Mouse (Mus musculus): ENCODE results near the gene Olr1. TPM values are rescaled to one million over a fixed set of nuclear protein-coding genes. Genes with fewer than 3 reads are reported as not detected.

Olr1 gene
- total RNA-seq, 2 experiments from 2014 or later: 2.2 to 3.4 TPM

Other genes starting within 250 kb of the Olr1 start
- 24.3 and 26.3 TPM in 2 replicates for gene Cd69, start 231.7 kb downstream of the Olr1 start, total RNA-seq (2015; ENCODE audit: low replicate concordance)
- 10.1 and 13.2 TPM in 2 replicates for gene Cd69, start 231.7 kb downstream of the Olr1 start, total RNA-seq (2017; ENCODE audit: low replicate concordance)
- gene 4922502D21Rik, start 175.4 kb downstream of the Olr1 start, total RNA-seq (2015; ENCODE audit: low replicate concordance): not detected in 2 replicates
- not detected in 2 replicates for gene 4922502D21Rik, start 175.4 kb downstream of the Olr1 start, total RNA-seq (2017; ENCODE audit: low replicate concordance)
- 97.3 and 115 TPM in 2 replicates for gene Clec12a, start 164.5 kb downstream of the Olr1 start, total RNA-seq (2015; ENCODE audit: low replicate concordance)
- gene Clec12a, start 164.5 kb downstream of the Olr1 start, total RNA-seq (2017; ENCODE audit: low replicate concordance): 48.9 and 86.8 TPM in 2 replicates
- not detected in 2 replicates for gene Clec12b, start 121.3 kb downstream of the Olr1 start, total RNA-seq (2015; ENCODE audit: low replicate concordance)
- gene Clec12b, start 121.3 kb downstream of the Olr1 start, total RNA-seq (2017; ENCODE audit: low replicate concordance): not detected in 2 replicates
- 8.3 TPM in 1 of 2 replicates, not detected in the other for gene Clec1b, start 109.9 kb downstream of the Olr1 start, total RNA-seq (2015; ENCODE audit: low replicate concordance)
- gene Clec1b, start 109.9 kb downstream of the Olr1 start, total RNA-seq (2017; ENCODE audit: low replicate concordance): 2.7 TPM in 1 of 2 replicates, not detected in the other
- gene Clec9a, start 98.3 kb downstream of the Olr1 start, total RNA-seq (2015; ENCODE audit: low replicate concordance): 0.72 TPM in 1 of 2 replicates, not detected in the other
- 0.13 TPM in 1 of 2 replicates, not detected in the other for gene Clec9a, start 98.3 kb downstream of the Olr1 start, total RNA-seq (2017; ENCODE audit: low replicate concordance)
- not detected in 2 replicates for gene Clec1a, start 55.2 kb downstream of the Olr1 start, total RNA-seq (2015; ENCODE audit: low replicate concordance)
- 2.0 TPM in 1 of 2 replicates, not detected in the other for gene Clec1a, start 55.2 kb downstream of the Olr1 start, total RNA-seq (2017; ENCODE audit: low replicate concordance)
- gene Tmem52b, start 5.4 kb upstream of the Olr1 start, total RNA-seq (2015; ENCODE audit: low replicate concordance): not detected in 2 replicates
- not detected in 2 replicates for gene Tmem52b, start 5.4 kb upstream of the Olr1 start, total RNA-seq (2017; ENCODE audit: low replicate concordance)
- gene Gabarapl1, start 26.0 kb upstream of the Olr1 start, total RNA-seq (2015; ENCODE audit: low replicate concordance): 2.1 and 6.5 TPM in 2 replicates
- gene Gabarapl1, start 26.0 kb upstream of the Olr1 start, total RNA-seq (2017; ENCODE audit: low replicate concordance): 9.8 and 17.5 TPM in 2 replicates
- not detected in 2 replicates for gene Klre1, start 70.7 kb upstream of the Olr1 start, total RNA-seq (2015; ENCODE audit: low replicate concordance)
- not detected in 2 replicates for gene Klre1, start 70.7 kb upstream of the Olr1 start, total RNA-seq (2017; ENCODE audit: low replicate concordance)
- gene Klrd1, start 84.6 kb upstream of the Olr1 start, total RNA-seq (2015; ENCODE audit: low replicate concordance): 10.5 and 10.8 TPM in 2 replicates
- 2.8 TPM in 1 of 2 replicates, not detected in the other for gene Klrd1, start 84.6 kb upstream of the Olr1 start, total RNA-seq (2017; ENCODE audit: low replicate concordance)
- 1.8 and 2.5 TPM in 2 replicates for gene Klrk1, start 116.7 kb upstream of the Olr1 start, total RNA-seq (2015; ENCODE audit: low replicate concordance)
- gene Klrk1, start 116.7 kb upstream of the Olr1 start, total RNA-seq (2017; ENCODE audit: low replicate concordance): 2.7 and 3.5 TPM in 2 replicates
- not detected in 2 replicates for gene Klrc3, start 136.2 kb upstream of the Olr1 start, total RNA-seq (2015; ENCODE audit: low replicate concordance)
- not detected in 2 replicates for gene Klrc3, start 136.2 kb upstream of the Olr1 start, total RNA-seq (2017; ENCODE audit: low replicate concordance)
- 1.3 and 2.2 TPM in 2 replicates for gene Klrc2, start 153.5 kb upstream of the Olr1 start, total RNA-seq (2015; ENCODE audit: low replicate concordance)
- 0.90 TPM in 1 of 2 replicates, not detected in the other for gene Klrc2, start 153.5 kb upstream of the Olr1 start, total RNA-seq (2017; ENCODE audit: low replicate concordance)
- 2.5 TPM in 1 of 2 replicates, not detected in the other for gene Klrc1, start 171.8 kb upstream of the Olr1 start, total RNA-seq (2015; ENCODE audit: low replicate concordance)
- 7.7 TPM in 1 of 2 replicates, not detected in the other for gene Klrc1, start 171.8 kb upstream of the Olr1 start, total RNA-seq (2017; ENCODE audit: low replicate concordance)
- gene Klri1, start 210.0 kb upstream of the Olr1 start, total RNA-seq (2015; ENCODE audit: low replicate concordance): not detected in 2 replicates
- gene Klri1, start 210.0 kb upstream of the Olr1 start, total RNA-seq (2017; ENCODE audit: low replicate concordance): 2.4 and 4.0 TPM in 2 replicates
- not detected in 2 replicates for gene Klri2, start 233.3 kb upstream of the Olr1 start, total RNA-seq (2015; ENCODE audit: low replicate concordance)
- 0.39 TPM in 1 of 2 replicates, not detected in the other for gene Klri2, start 233.3 kb upstream of the Olr1 start, total RNA-seq (2017; ENCODE audit: low replicate concordance)